Mouse (Mus musculus): ENCODE results near the gene Dynlt1f. TPM values are rescaled to one million over a fixed set of nuclear protein-coding genes. Genes with fewer than 3 reads are reported as not detected.
A peak's percentile ranks its signal among the peaks of the same experiment; 100 is the strongest.
"Not testable (repeated sequence)": the region's sequence is repeated elsewhere in the genome, so short reads cannot be mapped to it uniquely, and the experiment has no call there.

Dynlt1f gene
- polyA plus RNA-seq, 1 experiment from 2014 or later, result 342 TPM

DNA sequence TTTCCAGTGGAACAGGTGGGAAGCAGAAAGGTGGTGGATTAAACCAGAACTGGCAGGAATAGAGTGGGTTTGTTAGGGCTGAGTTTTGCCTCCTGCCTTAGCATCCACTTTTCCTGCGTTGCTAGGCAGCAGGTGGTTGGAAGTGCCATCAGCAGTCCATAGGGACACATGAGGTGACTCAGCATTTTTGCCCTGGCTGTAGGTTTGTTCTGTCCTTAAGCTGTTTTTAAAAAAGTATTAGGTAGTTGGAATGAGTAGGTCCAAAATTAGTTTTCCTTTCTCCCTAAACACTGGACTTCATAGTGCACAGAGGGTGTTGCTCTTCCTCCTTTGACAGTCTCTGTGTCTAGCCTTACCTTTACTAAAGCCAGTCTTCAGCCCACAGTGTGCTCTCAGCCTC is 50.4 kb downstream of the Dynlt1f start:
- not testable (repeated sequence) for ATAC-seq (ENCODE audit: insufficient number of reproducible peaks, low FRiP score, low TSS enrichment, low read depth); DNase-seq (ENCODE audit: low spot score); H3K4me2 ChIP-seq (ENCODE audit: low read depth, severe bottlenecking); H3K9ac ChIP-seq (ENCODE audit: low read length); H3K27me3 ChIP-seq (ENCODE audit: control insufficient read depth, insufficient read depth, low read length); H3K4me1 ChIP-seq (ENCODE audit: control insufficient read depth, insufficient read depth, low read length); H3K9me3 ChIP-seq (ENCODE audit: control insufficient read depth, low read length); H3K4me3 ChIP-seq (ENCODE audit: low read depth, low read length); H3K27ac ChIP-seq (replicated peaks; ENCODE audit: low read depth, low read length); H3K36me3 ChIP-seq (ENCODE audit: control insufficient read depth, insufficient read depth, low read length)
- WGBS, result 82% methylated on average over 1 of the region's 1 CpGs

DNA sequence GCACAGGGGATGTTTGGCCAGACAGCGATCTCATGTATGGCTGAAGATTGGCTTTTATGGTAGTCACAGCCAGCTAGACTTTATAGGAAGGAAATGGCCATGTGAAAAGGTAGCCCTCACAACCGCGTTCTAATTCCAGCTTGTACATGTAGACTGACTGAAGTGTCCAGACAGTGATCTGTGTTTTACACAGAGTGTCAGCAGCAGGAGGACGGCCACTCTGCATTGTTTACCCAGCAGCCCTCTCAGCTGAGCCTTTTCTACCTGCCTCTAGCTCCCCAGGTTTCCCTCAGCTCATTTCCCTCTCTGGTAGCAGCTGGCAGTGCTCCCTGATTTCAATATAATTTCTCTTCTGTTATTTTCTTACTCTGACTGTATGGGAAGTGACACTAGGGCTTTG is 53.5 kb downstream of the Dynlt1f start:
- not testable (repeated sequence) for H3K27ac ChIP-seq (replicated peaks; ENCODE audit: low read depth, low read length); H3K27me3 ChIP-seq (ENCODE audit: control insufficient read depth, insufficient read depth, low read length); H3K4me3 ChIP-seq (ENCODE audit: low read depth, low read length); H3K9me3 ChIP-seq (ENCODE audit: control insufficient read depth, low read length); H3K4me2 ChIP-seq (ENCODE audit: low read depth, severe bottlenecking); H3K4me1 ChIP-seq (ENCODE audit: control insufficient read depth, insufficient read depth, low read length); H3K36me3 ChIP-seq (ENCODE audit: control insufficient read depth, insufficient read depth, low read length); DNase-seq (ENCODE audit: low spot score); ATAC-seq (ENCODE audit: insufficient number of reproducible peaks, low FRiP score, low TSS enrichment, low read depth); H3K9ac ChIP-seq (ENCODE audit: low read length)
- 17% methylated on average over 3 of the region's 4 CpGs for WGBS

DNA sequence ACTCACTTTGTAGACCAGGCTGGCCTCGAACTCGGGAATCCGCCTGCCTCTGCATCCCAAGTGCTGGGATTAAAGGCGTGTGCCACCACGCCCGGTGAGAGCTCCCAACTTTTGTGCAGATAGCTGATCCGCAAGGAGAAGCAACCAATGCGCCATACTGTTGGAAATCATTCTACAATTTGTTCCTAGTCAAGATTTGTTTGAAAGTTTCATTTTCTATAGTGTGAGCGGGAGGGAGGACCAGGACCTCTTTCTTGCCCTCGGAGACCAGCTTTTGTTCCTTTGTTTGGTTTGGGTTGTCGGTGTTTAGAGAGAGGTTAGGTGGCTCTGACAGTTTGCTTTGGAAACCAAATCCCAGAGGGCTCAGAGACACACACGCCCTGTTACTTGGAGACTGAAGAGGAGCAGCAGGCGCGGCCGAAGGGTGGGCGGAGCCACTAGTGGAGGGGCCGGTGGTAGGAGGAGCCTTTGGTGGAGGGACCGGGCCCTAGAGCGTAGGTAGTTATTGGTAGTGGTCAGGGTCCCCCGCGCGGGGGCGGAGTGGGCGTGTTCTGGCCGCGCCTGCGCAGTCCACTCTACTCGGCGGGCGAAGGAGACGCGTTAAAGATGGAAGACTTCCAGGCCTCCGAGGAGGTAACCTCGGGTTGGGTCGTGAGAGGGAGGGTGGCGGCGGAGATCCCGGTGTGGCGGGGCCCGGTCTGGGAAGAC is 54.3 kb downstream of the Dynlt1f start, which contains the start of gene Dynlt1c:
Dynlt1c (plus strand) TSS at position 468 of the 708 bp plus-strand sequence.
- H3K27me3 ChIP-seq (ENCODE audit: control insufficient read depth, insufficient read depth, low read length); H3K4me3 ChIP-seq (ENCODE audit: low read depth, low read length); H3K36me3 ChIP-seq (ENCODE audit: control insufficient read depth, insufficient read depth, low read length); H3K4me1 ChIP-seq (ENCODE audit: control insufficient read depth, insufficient read depth, low read length); H3K9ac ChIP-seq (ENCODE audit: low read length); H3K27ac ChIP-seq (replicated peaks; ENCODE audit: low read depth, low read length); H3K4me2 ChIP-seq (ENCODE audit: low read depth, severe bottlenecking); H3K9me3 ChIP-seq (ENCODE audit: control insufficient read depth, low read length): not testable (repeated sequence)
- ATAC-seq (ENCODE audit: insufficient number of reproducible peaks, low FRiP score, low TSS enrichment, low read depth) (peak; percentile 93), DNase-seq (ENCODE audit: low spot score) (peak; percentile 80)
- 12% methylated on average over 24 of the region's 40 CpGs for WGBS

DNA sequence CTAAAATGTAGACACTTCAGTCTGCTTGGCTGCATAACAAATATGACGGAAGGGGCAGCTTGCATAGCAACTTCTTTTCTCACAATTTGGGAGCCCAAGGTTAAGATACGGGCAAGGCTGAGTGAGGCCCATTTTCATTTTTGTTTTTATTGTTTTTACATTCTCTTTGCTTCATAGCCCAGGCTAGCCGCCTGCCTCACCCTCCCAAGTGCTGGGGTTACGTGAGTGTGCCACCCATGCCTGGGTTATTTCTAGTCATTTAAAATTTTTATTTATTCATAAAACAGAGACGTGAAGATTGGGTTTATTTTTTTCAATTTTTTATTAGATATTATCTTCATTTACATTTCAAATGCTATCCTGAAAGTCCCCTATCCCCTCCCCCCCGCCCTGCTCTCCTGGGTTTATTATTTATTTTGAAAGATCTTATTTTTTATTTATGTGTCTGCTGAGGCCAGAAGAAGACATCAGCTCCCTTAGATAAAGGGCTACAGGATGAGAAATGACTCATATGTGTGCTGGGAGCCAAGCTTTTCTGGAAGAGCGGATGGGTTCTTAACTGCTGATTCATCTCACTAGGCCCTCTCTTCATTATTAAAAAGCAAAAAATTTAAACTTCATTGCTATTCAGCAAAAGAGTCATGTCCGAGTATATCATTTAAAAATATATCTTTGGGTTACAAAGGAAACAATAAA is 55.3 kb downstream of the Dynlt1f start:
- H3K4me2 ChIP-seq (ENCODE audit: low read depth, severe bottlenecking); ATAC-seq (ENCODE audit: insufficient number of reproducible peaks, low FRiP score, low TSS enrichment, low read depth); H3K36me3 ChIP-seq (ENCODE audit: control insufficient read depth, insufficient read depth, low read length); H3K4me1 ChIP-seq (ENCODE audit: control insufficient read depth, insufficient read depth, low read length); H3K9ac ChIP-seq (ENCODE audit: low read length); H3K9me3 ChIP-seq (ENCODE audit: control insufficient read depth, low read length); DNase-seq (ENCODE audit: low spot score); H3K27ac ChIP-seq (replicated peaks; ENCODE audit: low read depth, low read length); H3K4me3 ChIP-seq (ENCODE audit: low read depth, low read length); H3K27me3 ChIP-seq (ENCODE audit: control insufficient read depth, insufficient read depth, low read length): not testable (repeated sequence)
- 92% methylated on average over 5 of the region's 8 CpGs for WGBS

- WGBS, result 92% methylated on average over 7 of the region's 7 CpGs
These were observed 57.3 kb downstream of the Dynlt1f start for GRCm38 (mm10) chr17:6598356-6598755.

More at GRCm38 (mm10) chr17:6598356-6598755, 57.3 kb downstream of the Dynlt1f start:
- not testable (repeated sequence) for H3K4me1 ChIP-seq (ENCODE audit: control insufficient read depth, insufficient read depth, low read length); H3K9me3 ChIP-seq (ENCODE audit: control insufficient read depth, low read length); H3K36me3 ChIP-seq (ENCODE audit: control insufficient read depth, insufficient read depth, low read length); H3K27me3 ChIP-seq (ENCODE audit: control insufficient read depth, insufficient read depth, low read length); H3K27ac ChIP-seq (replicated peaks; ENCODE audit: low read depth, low read length); H3K9ac ChIP-seq (ENCODE audit: low read length); H3K4me3 ChIP-seq (ENCODE audit: low read depth, low read length); DNase-seq (ENCODE audit: low spot score); H3K4me2 ChIP-seq (ENCODE audit: low read depth, severe bottlenecking); ATAC-seq (ENCODE audit: insufficient number of reproducible peaks, low FRiP score, low TSS enrichment, low read depth)

Other genes starting within 250 kb of the Dynlt1f start
- gene Dynlt1b, start 225.8 kb downstream of the Dynlt1f start, polyA plus RNA-seq (2014; fragmentation: Nextera tagmentation; extraction: Ambion mirVana), result 502 TPM in 2 replicates
- gene Dynlt1c, start 54.2 kb downstream of the Dynlt1f start, polyA plus RNA-seq (2014; fragmentation: Nextera tagmentation; extraction: Ambion mirVana), result 31.4 and 32.4 TPM in 2 replicates
- gene Sytl3, start 3.2 kb upstream of the Dynlt1f start, polyA plus RNA-seq (2014; fragmentation: Nextera tagmentation; extraction: Ambion mirVana), result not detected in 2 replicates
- 25.6 and 26.9 TPM in 2 replicates for gene Ezr, start 126.9 kb upstream of the Dynlt1f start, polyA plus RNA-seq (2014; fragmentation: Nextera tagmentation; extraction: Ambion mirVana)

All from limb, embryonic 11.5 days (tissue).